Mouse (Mus musculus): ENCODE measurements around the gene AI413582. TPM values are rescaled to one million over a fixed set of nuclear protein-coding genes. Genes with fewer than 3 reads are reported as not detected.

AI413582 gene
- polyA plus RNA-seq, 1 experiment from 2014 or later = 28.4 TPM

- 75% methylated on average over 15 of the region's 16 CpGs for WGBS
These were observed 9.0 kb upstream of the AI413582 start for GRCm38 (mm10) chr17:27574470-27575115.

GRCm38 (mm10) chr17:27573772-27574320, 8.3 kb upstream of the AI413582 start:
- H3K4me3 ChIP-seq (ENCODE audit: low read depth, low read length) = no peak overlapping the region
- H3K4me2 ChIP-seq = no peak overlapping the region
- peak; percentile 84 for ATAC-seq (replicated peaks; ENCODE audit: low FRiP score)
- peaks cover 20% of the 10 kb centered on the region for H3K4me1 ChIP-seq (replicated peaks; ENCODE audit: control insufficient read depth, insufficient read depth, low read length)
- no peak overlapping the region for H3K27ac ChIP-seq (ENCODE audit: low read depth, low read length)
- H3K27me3 ChIP-seq (replicated peaks; ENCODE audit: control insufficient read depth, insufficient read depth, low read length) = no peaks in the 10 kb centered on the region
- no peaks in the 10 kb centered on the region for H3K9me3 ChIP-seq (ENCODE audit: control insufficient read depth, low read length)
- 57% methylated on average over 10 of the region's 10 CpGs for WGBS
- peaks cover 5% of the 10 kb centered on the region for H3K36me3 ChIP-seq (ENCODE audit: control insufficient read depth, insufficient read depth, low read length)
- no peak overlapping the region for H3K9ac ChIP-seq (ENCODE audit: low read depth, low read length)
- DNase-seq (ENCODE audit: low spot score) = no peak

More at GRCm38 (mm10) chr17:27574470-27575115, 9.0 kb upstream of the AI413582 start:
- Histone ChIP-seq H3K27me3 (replicated peaks; ENCODE audit: control insufficient read depth, insufficient read depth, low read length) (no peaks in the 10 kb centered on the region), H3K9ac (ENCODE audit: low read depth, low read length) (0 out of 2 replicates have a peak overlapping the region, but pooled peaks have one; percentile 14), H3K4me2 (no peak overlapping the region), H3K9me3 (ENCODE audit: control insufficient read depth, low read length) (no peaks in the 10 kb centered on the region), H3K36me3 (ENCODE audit: control insufficient read depth, insufficient read depth, low read length) (peaks cover 12% of the 10 kb centered on the region), H3K4me3 (ENCODE audit: low read depth, low read length) (no peak overlapping the region), H3K27ac (ENCODE audit: low read depth, low read length) (no peak overlapping the region; the same call in 1 of the 2 replicates), H3K4me1 (replicated peaks; ENCODE audit: control insufficient read depth, insufficient read depth, low read length) (peaks cover 20% of the 10 kb centered on the region)
- ATAC-seq (replicated peaks; ENCODE audit: low FRiP score) = no peak
- no peak for DNase-seq (ENCODE audit: low spot score)

DNA sequence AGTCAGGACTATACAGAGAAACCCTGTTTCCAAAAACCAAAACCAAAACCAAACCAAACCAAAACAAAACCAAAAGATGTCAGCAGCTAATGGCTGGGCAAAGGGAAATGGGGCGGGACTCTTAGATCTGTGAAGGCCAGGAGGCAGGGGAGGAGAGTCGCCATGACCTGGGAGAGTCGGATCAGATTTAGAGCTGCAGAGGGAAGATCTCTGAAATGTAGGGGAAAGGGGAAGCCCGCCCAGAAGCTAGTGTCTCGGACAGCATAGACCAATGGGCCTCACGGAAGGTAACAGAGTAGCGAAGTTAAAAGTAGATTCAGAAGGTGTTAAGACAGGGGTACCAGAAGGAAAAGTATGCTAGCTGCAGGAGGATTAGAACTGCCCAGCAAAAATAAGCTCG, 5.8 kb upstream of the AI413582 start:
- peaks cover 4% of the 10 kb centered on the region for H3K36me3 ChIP-seq (ENCODE audit: control insufficient read depth, insufficient read depth, low read length)
- H3K4me2 ChIP-seq = no peak overlapping the region
- H3K27ac ChIP-seq (ENCODE audit: low read depth, low read length) = no peak overlapping the region
- DNase-seq (ENCODE audit: low spot score) = no peak
- no peak overlapping the region for H3K4me3 ChIP-seq (ENCODE audit: low read depth, low read length)
- ATAC-seq (replicated peaks; ENCODE audit: low FRiP score) = no peak
- no peaks in the 10 kb centered on the region for H3K9me3 ChIP-seq (ENCODE audit: control insufficient read depth, low read length)
- H3K9ac ChIP-seq (ENCODE audit: low read depth, low read length) = no peak overlapping the region
- peaks cover 20% of the 10 kb centered on the region for H3K4me1 ChIP-seq (replicated peaks; ENCODE audit: control insufficient read depth, insufficient read depth, low read length)
- no peaks in the 10 kb centered on the region for H3K27me3 ChIP-seq (replicated peaks; ENCODE audit: control insufficient read depth, insufficient read depth, low read length)
- WGBS = 74% methylated on average over 8 of the region's 8 CpGs

DNA sequence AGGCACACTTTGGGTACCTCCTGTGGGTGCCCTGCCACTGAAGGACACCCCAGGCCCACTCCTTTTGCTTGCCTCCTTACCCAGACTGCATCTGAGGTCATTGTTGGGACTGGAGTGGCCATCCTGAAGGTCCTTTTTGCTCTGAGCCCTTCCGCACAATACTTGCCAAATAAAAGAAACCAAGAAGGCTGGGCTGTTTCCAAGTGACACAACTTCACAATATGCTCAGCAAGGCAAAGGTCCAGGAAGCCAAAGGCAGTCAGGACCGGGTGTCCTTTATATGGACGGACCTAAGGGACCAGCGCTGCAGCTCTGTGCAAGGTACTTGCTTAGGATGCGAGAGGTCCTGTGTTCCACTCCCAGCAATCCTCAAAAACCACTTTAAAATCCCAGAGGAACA, 2.7 kb upstream of the AI413582 start:
- Histone ChIP-seq H3K4me1 (replicated peaks; ENCODE audit: control insufficient read depth, insufficient read depth, low read length) (peaks cover 19% of the 10 kb centered on the region), H3K27me3 (replicated peaks; ENCODE audit: control insufficient read depth, insufficient read depth, low read length) (no peaks in the 10 kb centered on the region), H3K4me2 (no peak overlapping the region), H3K27ac (ENCODE audit: low read depth, low read length) (no peak overlapping the region), H3K9me3 (ENCODE audit: control insufficient read depth, low read length) (no peaks in the 10 kb centered on the region), H3K4me3 (ENCODE audit: low read depth, low read length) (no peak overlapping the region), H3K9ac (ENCODE audit: low read depth, low read length) (no peak overlapping the region), H3K36me3 (ENCODE audit: control insufficient read depth, insufficient read depth, low read length) (peaks cover 4% of the 10 kb centered on the region; the same call in 1 of the 2 replicates)
- no peak for DNase-seq (ENCODE audit: low spot score)
- no peak for ATAC-seq (replicated peaks; ENCODE audit: low FRiP score)
- WGBS = 90% methylated on average over 5 of the region's 5 CpGs

GRCm38 (mm10) chr17:27565942-27566267, 349 bp upstream of the AI413582 start:
- Histone ChIP-seq H3K4me3 (ENCODE audit: low read depth, low read length) (peak overlapping the region; percentile 75), H3K4me1 (replicated peaks; ENCODE audit: control insufficient read depth, insufficient read depth, low read length) (peaks cover 26% of the 10 kb centered on the region), H3K27ac (ENCODE audit: low read depth, low read length) (no peak overlapping the region), H3K9me3 (ENCODE audit: control insufficient read depth, low read length) (no peaks in the 10 kb centered on the region), H3K9ac (ENCODE audit: low read depth, low read length) (peak overlapping the region; percentile 68), H3K27me3 (replicated peaks; ENCODE audit: control insufficient read depth, insufficient read depth, low read length) (no peaks in the 10 kb centered on the region), H3K36me3 (ENCODE audit: control insufficient read depth, insufficient read depth, low read length) (peaks cover 14% of the 10 kb centered on the region), H3K4me2 (peak overlapping the region; percentile 98)
- ATAC-seq (replicated peaks; ENCODE audit: low FRiP score) = no peak
- no peak for DNase-seq (ENCODE audit: low spot score)
- 0% methylated on average over 13 of the region's 13 CpGs for WGBS

- H3K27me3 ChIP-seq (replicated peaks; ENCODE audit: control insufficient read depth, insufficient read depth, low read length) = no peaks in the 10 kb centered on the region
- peak overlapping the region; percentile 98 for H3K4me2 ChIP-seq
- peaks cover 37% of the 10 kb centered on the region for H3K4me1 ChIP-seq (replicated peaks; ENCODE audit: control insufficient read depth, insufficient read depth, low read length)
- peak overlapping the region; percentile 58; the same call in 1 of the 2 replicates for H3K27ac ChIP-seq (ENCODE audit: low read depth, low read length)
- peak overlapping the region; percentile 81 for H3K9ac ChIP-seq (ENCODE audit: low read depth, low read length)
- 8% methylated on average over 20 of the region's 20 CpGs for WGBS
- H3K36me3 ChIP-seq (ENCODE audit: control insufficient read depth, insufficient read depth, low read length) = peaks cover 23% of the 10 kb centered on the region
- DNase-seq (ENCODE audit: low spot score) (peak; percentile 75), ATAC-seq (replicated peaks; ENCODE audit: low FRiP score) (peak; percentile 21; the same call in 1 of the 2 replicates)
- no peaks in the 10 kb centered on the region for H3K9me3 ChIP-seq (ENCODE audit: control insufficient read depth, low read length)
- peak overlapping the region; percentile 75 for H3K4me3 ChIP-seq (ENCODE audit: low read depth, low read length)
These were observed 979 bp downstream of the AI413582 start for GRCm38 (mm10) chr17:27564391-27565162.

GRCm38 (mm10) chr17:27563771-27564244, 1.7 kb downstream of the AI413582 start:
- H3K4me1 ChIP-seq (replicated peaks; ENCODE audit: control insufficient read depth, insufficient read depth, low read length) = peaks cover 44% of the 10 kb centered on the region
- no peak overlapping the region; the same call in none of the 2 replicates for H3K4me3 ChIP-seq (ENCODE audit: low read depth, low read length)
- 52% methylated on average over 7 of the region's 7 CpGs for WGBS
- H3K9me3 ChIP-seq (ENCODE audit: control insufficient read depth, low read length) = no peaks in the 10 kb centered on the region
- peak overlapping the region; percentile 58 for H3K27ac ChIP-seq (ENCODE audit: low read depth, low read length)
- DNase-seq (ENCODE audit: low spot score) (no peak), ATAC-seq (replicated peaks; ENCODE audit: low FRiP score) (no peak)
- H3K27me3 ChIP-seq (replicated peaks; ENCODE audit: control insufficient read depth, insufficient read depth, low read length) = no peaks in the 10 kb centered on the region
- H3K4me2 ChIP-seq = peak overlapping the region; percentile 98
- no peak overlapping the region for H3K9ac ChIP-seq (ENCODE audit: low read depth, low read length)
- H3K36me3 ChIP-seq (ENCODE audit: control insufficient read depth, insufficient read depth, low read length) = peaks cover 24% of the 10 kb centered on the region

DNA sequence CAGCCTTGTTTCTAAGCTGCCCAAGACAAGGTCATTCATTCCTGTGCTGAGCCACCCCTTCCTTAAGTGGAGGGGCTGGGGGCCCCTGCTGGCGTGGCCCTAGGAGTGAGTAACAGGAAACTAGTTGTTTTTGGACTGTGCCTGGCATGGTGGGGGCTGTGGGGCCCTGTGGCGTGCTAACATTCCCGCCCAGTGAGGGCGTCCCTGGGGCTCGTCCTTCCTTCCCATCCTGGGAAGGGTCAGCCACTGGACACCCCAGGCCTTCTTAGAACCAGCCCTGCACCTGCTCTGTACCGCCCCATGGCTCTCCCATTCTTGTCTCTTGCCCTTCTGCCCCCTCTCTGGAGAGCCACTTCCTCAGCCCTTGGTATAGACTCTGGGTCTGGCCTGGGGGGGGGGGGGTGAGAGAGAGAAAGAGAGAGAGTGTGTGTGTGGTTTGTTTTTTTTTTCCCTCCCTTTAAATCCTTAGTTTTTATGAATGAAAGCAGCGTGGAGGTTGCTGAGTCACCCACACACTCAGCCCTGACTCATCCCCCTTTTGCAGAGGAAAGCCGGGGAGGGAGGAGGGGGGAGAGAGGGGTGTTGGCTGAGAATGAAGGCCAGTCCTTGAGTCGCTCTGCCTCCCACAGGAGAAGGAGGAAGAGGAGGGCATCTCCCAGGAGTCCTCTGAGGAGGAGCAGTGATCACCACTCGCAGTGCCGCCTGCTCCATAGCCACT, 3.6 kb downstream of the AI413582 start:
- 56% methylated on average over 9 of the region's 11 CpGs for WGBS
- ATAC-seq (replicated peaks; ENCODE audit: low FRiP score) = no peak
- 0 out of 2 replicates have a peak overlapping the region, but pooled peaks have one; percentile 22 for H3K4me3 ChIP-seq (ENCODE audit: low read depth, low read length)
- peaks cover 25% of the 10 kb centered on the region for H3K36me3 ChIP-seq (ENCODE audit: control insufficient read depth, insufficient read depth, low read length)
- H3K4me2 ChIP-seq = peak overlapping the region; percentile 21; the same call in 1 of the 2 replicates
- no peak overlapping the region for H3K27ac ChIP-seq (ENCODE audit: low read depth, low read length)
- no peaks in the 10 kb centered on the region for H3K9me3 ChIP-seq (ENCODE audit: control insufficient read depth, low read length)
- DNase-seq (ENCODE audit: low spot score) = no peak
- H3K4me1 ChIP-seq (replicated peaks; ENCODE audit: control insufficient read depth, insufficient read depth, low read length) = peaks cover 46% of the 10 kb centered on the region
- H3K9ac ChIP-seq (ENCODE audit: low read depth, low read length) = no peak overlapping the region
- H3K27me3 ChIP-seq (replicated peaks; ENCODE audit: control insufficient read depth, insufficient read depth, low read length) = no peaks in the 10 kb centered on the region

All from liver, embryonic 11.5 days (tissue).